In the genomic region with DNA sequence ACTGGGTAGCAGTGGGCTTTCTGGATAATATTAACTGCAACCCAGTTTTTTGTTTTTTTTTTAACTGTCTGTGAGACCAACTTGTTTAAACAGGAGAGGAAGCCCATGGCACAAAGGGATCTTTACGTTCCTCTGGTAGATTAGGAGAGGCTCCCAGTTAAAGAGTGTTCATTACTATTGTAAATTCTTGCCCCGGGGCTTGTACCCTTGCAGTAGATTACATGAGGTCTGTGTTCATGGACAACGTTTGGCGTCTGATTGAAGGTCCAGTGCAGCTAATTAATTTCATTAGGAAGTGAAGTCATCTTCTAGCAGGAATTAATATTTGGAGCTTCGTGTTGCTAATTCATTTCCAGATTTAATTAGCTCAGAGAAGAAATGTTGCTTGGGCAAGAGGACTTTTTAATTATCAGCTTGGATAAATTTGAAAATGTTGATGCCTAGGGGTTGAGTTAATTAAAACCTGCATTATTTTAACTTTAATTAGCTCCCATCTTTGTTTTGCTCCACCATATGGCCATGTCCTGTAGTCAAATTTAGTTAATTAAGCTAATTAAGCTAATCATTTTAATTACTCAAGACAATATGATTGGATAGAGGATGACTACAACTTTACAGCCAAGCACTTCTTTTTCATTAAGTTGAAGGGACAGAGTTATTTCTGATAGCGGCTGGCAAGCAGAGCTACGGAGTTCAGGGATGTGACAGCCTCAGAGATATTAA, we compare ENCODE assay signal across 18 mouse cellular contexts. TPM values are rescaled to one million over a fixed set of nuclear protein-coding genes. Genes with fewer than 3 reads are reported as not detected.
DNase-seq lines count a peak whose midpoint lies in the region; ATAC-seq lines count a peak whose summit lies in the region.
"Had no signal": no experiment of that assay in that cellular context is flagged by ENCODE, and none has a peak within 500 bp of the region (broad histone marks: within the 10 kb centered on the region; RNA-seq: fewer than 3 reads in every experiment).

No protein-coding gene starts in this region.

- DNase-seq in hindbrain, embryonic 10.5 days (ENCODE audit: low spot score), result no peak
- no peak for DNase-seq in gastrocnemius, postnatal 25 days
- no peak for DNase-seq in left cerebral cortex, postnatal 4 days
- DNase-seq in adrenal gland, postnatal 36 days, result no peak
- DNase-seq: cerebellum, adult 9-10 months; heart, postnatal 36 days; kidney, postnatal 10 days; layer of hippocampus, adult 9-11 months; lung, postnatal 10 days; thymus, postnatal 25 days had no signal

- ATAC-seq in hindbrain, embryonic 13.5 days (ENCODE audit: low FRiP score), result peak; percentile 70
- peak; percentile 82 for ATAC-seq in forebrain, embryonic 16.5 days
- ATAC-seq in midbrain, embryonic 15.5 days (replicated peaks), result peak; percentile 66; the same call in 1 of the 2 replicates
- ATAC-seq: intestine, postnatal 0 days had no signal

- H3K4me3 ChIP-seq in hindbrain, embryonic 13.5 days, result no peak overlapping the region
- H3K4me3 ChIP-seq in hindbrain, embryonic 10.5 days, result no peak overlapping the region
- no peak overlapping the region for H3K4me3 ChIP-seq in forebrain, embryonic 16.5 days (replicated peaks; ENCODE audit: low read length)
- H3K4me3 ChIP-seq in midbrain, embryonic 15.5 days, result no peak overlapping the region
- H3K4me3 ChIP-seq: embryonic facial prominence, embryonic 13.5 days; heart, embryonic 13.5 days; liver, embryonic 15.5 days; megakaryocyte, embryonic 14.5 days had no signal

- H3K27me3 ChIP-seq in hindbrain, embryonic 13.5 days, result 0 out of 2 replicates have a peak, but pooled peaks cover 3% of the 10 kb centered on the region
- no peaks in the 10 kb centered on the region for H3K27me3 ChIP-seq in hindbrain, embryonic 10.5 days (ENCODE audit: insufficient read depth, poor library complexity, severe bottlenecking)
- peaks cover 12% of the 10 kb centered on the region for H3K27me3 ChIP-seq in forebrain, embryonic 16.5 days (replicated peaks; ENCODE audit: control insufficient read depth, insufficient read depth, low read length)
- no peaks in the 10 kb centered on the region for H3K27me3 ChIP-seq in midbrain, embryonic 15.5 days (replicated peaks)
- H3K27me3 ChIP-seq: embryonic facial prominence, embryonic 13.5 days; heart, embryonic 13.5 days; liver, embryonic 15.5 days had no signal

- 51% methylated on average over 7 of the region's 7 CpGs for WGBS in hindbrain, embryonic 13.5 days
- 85% methylated on average over 7 of the region's 7 CpGs for WGBS in hindbrain, embryonic 10.5 days
- 17% methylated on average over 7 of the region's 7 CpGs for WGBS in forebrain, embryonic 16.5 days
- 57% methylated on average over 7 of the region's 7 CpGs for WGBS in midbrain, embryonic 15.5 days

- H3K36me3 ChIP-seq in hindbrain, embryonic 13.5 days, result no peaks in the 10 kb centered on the region
- H3K36me3 ChIP-seq in hindbrain, embryonic 10.5 days, result no peaks in the 10 kb centered on the region
- no peaks in the 10 kb centered on the region for H3K36me3 ChIP-seq in forebrain, embryonic 16.5 days (ENCODE audit: control insufficient read depth, insufficient read depth)
- H3K36me3 ChIP-seq in midbrain, embryonic 15.5 days (replicated peaks), result no peaks in the 10 kb centered on the region
- H3K36me3 ChIP-seq: embryonic facial prominence, embryonic 13.5 days; heart, embryonic 13.5 days; liver, embryonic 15.5 days had no signal

- intact Hi-C loops in left cerebral cortex, postnatal 4 days (cut with DNase I), result no loop called here

- no peaks in the 10 kb centered on the region for H3K9me3 ChIP-seq in hindbrain, embryonic 13.5 days
- H3K9me3 ChIP-seq in hindbrain, embryonic 10.5 days, result no peaks in the 10 kb centered on the region
- no peaks in the 10 kb centered on the region; the same call in 1 of the 2 replicates for H3K9me3 ChIP-seq in forebrain, embryonic 16.5 days (ENCODE audit: control insufficient read depth, low read length)
- H3K9me3 ChIP-seq in midbrain, embryonic 15.5 days, result no peaks in the 10 kb centered on the region
- H3K9me3 ChIP-seq: embryonic facial prominence, embryonic 13.5 days; heart, embryonic 13.5 days; liver, embryonic 15.5 days had no signal

- no peak overlapping the region for H3K27ac ChIP-seq in hindbrain, embryonic 13.5 days
- no peak overlapping the region for H3K27ac ChIP-seq in hindbrain, embryonic 10.5 days
- peak overlapping the region; percentile 44; the same call in 1 of the 2 replicates for H3K27ac ChIP-seq in forebrain, embryonic 16.5 days (ENCODE audit: low read length)
- no peak overlapping the region for H3K27ac ChIP-seq in midbrain, embryonic 15.5 days
- H3K27ac ChIP-seq: embryonic facial prominence, embryonic 13.5 days; heart, embryonic 13.5 days; liver, embryonic 15.5 days had no signal

- peaks cover 12% of the 10 kb centered on the region for H3K4me1 ChIP-seq in hindbrain, embryonic 13.5 days (replicated peaks)
- H3K4me1 ChIP-seq in hindbrain, embryonic 10.5 days (replicated peaks), result no peaks in the 10 kb centered on the region
- H3K4me1 ChIP-seq in forebrain, embryonic 16.5 days (replicated peaks; ENCODE audit: control insufficient read depth, insufficient read depth, low read length), result peaks cover 8% of the 10 kb centered on the region
- no peaks in the 10 kb centered on the region for H3K4me1 ChIP-seq in midbrain, embryonic 15.5 days
- H3K4me1 ChIP-seq: embryonic facial prominence, embryonic 13.5 days; liver, embryonic 15.5 days had no signal

- H3K9ac ChIP-seq in hindbrain, embryonic 13.5 days, result no peak overlapping the region
- H3K9ac ChIP-seq in forebrain, embryonic 16.5 days (replicated peaks; ENCODE audit: low read depth, low read length), result no peak overlapping the region
- no peak overlapping the region for H3K9ac ChIP-seq in midbrain, embryonic 15.5 days
- H3K9ac ChIP-seq: embryonic facial prominence, embryonic 13.5 days; heart, embryonic 13.5 days; liver, embryonic 15.5 days had no signal

- no peak overlapping the region for H3K4me2 ChIP-seq in hindbrain, embryonic 13.5 days
- H3K4me2 ChIP-seq in forebrain, embryonic 16.5 days (ENCODE audit: low read length), result no peak overlapping the region
- H3K4me2 ChIP-seq in midbrain, embryonic 15.5 days, result no peak overlapping the region
- H3K4me2 ChIP-seq: embryonic facial prominence, embryonic 13.5 days; heart, embryonic 13.5 days; liver, embryonic 15.5 days had no signal

RNA-seq across cellular contexts. Expression of a gene that starts 31.0 kb away (rescaled TPM):
- 99.1 and 107 TPM in 2 replicates for polyA plus RNA-seq in hindbrain, embryonic 13.5 days (2015; fragmentation: Nextera tagmentation; extraction: Ambion mirVana)
- polyA plus RNA-seq in hindbrain, embryonic 10.5 days (2016; fragmentation: Nextera tagmentation; extraction: Ambion mirVana), result 41.1 and 46.5 TPM in 2 replicates
- 163 and 186 TPM in 2 replicates for polyA plus RNA-seq in forebrain, embryonic 16.5 days (2015; fragmentation: Nextera tagmentation; extraction: Ambion mirVana)
- 75.9 and 76.1 TPM in 2 replicates for polyA plus RNA-seq in midbrain, embryonic 15.5 days (2015; fragmentation: Nextera tagmentation; extraction: Ambion mirVana)
- 10 to 100 TPM; 17.9 to 18.9 TPM for total RNA-seq in gastrocnemius, postnatal 25 days (2021)
- 100 to 1,000 TPM; 268 to 293 TPM for total RNA-seq in left cerebral cortex, postnatal 4 days (2021)
- 10 to 100 TPM; 53.7 to 95.9 TPM for total RNA-seq in adrenal gland, postnatal 36 days (2021)
